Mouse (Mus musculus) embryo, embryonic 10.5 days (tissue): ENCODE data around the gene Cdr2l.
A peak's percentile ranks its signal among the peaks of the same experiment; 100 is the strongest.

Experiments
- DNase-seq: peaks from one replicate; pipeline ENCODE4 v3.0.0-alpha.2; 2015; ENCODE audit warnings: low spot score

The Cdr2l gene

DNA sequence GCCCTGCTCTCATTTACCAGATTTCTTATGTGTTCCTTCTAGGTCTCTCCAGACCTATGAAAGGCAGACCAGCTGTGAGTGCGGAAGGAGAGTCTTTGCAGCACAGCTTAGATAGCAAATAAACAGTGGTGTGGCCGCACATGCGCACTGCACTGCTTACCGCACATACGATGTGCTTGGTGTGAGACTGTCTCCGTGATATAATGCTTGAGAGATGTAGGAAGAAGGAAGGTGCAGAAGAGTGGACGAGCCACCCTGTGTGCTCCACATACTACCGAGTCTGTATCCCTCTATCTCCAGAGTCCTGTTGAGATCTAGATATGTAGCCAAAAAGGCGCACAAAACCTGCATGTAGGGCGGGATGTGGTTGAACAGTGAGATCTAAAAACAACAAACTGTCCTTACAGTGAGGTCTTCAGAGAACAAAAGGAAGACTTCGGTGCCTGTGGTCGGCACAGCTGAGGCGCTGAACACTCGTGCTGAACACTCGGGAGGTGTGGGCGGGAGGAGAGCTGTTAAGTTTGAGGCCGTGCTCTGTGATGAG lies 25.2 kb downstream of the Cdr2l start:
- no peak for DNase-seq

DNA sequence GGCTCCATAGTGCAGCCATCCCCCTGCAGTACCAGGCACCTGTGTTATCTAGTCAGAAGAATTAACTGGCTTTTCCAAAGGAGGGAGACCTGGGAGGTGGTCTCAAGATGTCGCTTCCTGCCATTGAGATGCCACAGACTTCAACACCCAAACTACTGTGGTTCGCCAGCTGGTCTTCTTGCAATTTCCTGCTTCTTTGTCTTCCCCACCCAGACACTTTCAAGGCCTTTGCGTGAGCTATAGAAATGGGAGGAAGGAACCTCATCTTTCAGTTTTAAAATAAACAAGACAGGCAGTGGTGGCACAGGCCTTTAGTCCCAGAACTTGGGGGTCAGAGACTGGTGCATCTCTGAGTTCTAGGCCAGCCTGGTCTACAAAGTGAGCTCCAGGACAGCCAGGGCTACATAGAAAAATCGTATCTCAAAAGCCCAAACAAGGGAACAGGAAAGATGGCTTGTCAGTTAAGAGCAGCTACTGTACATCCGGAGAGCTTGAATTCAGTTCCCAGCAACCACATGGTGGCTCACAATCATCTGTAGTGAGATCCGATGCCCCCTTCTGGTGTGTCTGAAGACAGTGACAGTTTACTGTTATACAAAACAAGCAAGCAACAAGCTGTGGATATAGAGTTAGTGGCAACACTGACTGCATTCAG lies 26.7 kb downstream of the Cdr2l start:
- DNase-seq = no peak

DNA sequence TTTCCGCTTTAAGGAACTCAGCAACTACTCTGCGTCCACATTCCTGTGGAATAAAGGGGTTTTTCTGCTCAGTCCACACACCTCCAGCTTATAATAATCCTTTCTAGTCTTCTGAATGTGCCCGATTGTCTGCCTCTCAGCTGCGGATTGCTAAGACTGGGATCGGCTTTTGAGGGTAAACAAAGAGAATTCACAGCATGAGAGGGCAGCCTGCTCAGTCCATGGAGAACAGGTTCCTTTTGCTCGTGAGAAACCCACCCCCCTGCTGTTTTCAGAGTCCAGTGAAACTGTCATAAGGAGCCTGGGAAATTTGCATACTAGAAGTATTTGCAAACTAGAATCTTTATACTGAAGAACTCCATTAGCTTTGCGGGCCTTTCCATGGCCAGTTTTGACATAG lies 27.8 kb downstream of the Cdr2l start:
- DNase-seq = peak; percentile 64

DNA sequence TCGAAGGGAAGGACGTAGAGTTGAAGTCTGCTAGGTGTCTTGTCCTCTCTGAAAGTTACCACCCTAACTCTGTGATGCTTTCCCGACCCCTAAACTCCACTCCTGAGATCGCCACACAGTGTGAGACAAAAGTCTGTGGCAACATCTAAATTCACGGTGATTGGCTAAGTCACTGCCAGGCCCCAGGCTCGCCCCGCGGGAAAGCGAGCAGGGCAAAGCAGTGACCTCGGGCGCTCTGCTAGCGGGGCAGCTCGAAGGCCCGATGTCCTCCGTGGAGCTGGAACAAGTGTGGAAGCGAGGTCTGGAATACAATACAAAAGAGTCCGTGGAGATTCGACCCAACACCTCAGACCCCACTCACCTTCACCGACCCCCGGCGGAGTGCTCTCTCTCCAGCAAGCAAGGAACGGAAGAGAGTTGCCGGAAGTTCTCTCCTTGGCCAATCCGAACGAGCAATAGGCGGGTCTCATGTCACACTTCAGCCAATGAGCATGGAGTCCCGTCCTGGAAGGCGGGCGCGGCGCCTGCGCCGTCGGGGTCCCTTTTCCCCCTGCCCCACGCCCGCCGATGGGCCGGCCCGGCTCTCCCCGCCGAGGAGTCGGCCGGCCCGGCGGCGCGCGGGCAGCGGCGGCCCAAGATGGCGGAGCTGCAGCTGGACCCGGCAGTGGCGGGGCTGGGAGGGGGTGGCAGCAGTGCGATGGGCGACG lies 38.0 kb downstream of the Cdr2l start, which contains the start of the genes Atp5h and Kctd2:
TSS of gene Atp5h (minus strand) at position 432 of the 707 bp plus-strand sequence.
TSS of gene Kctd2 (plus strand) at position 598 of the 707 bp plus-strand sequence.
- peak; percentile 98 for DNase-seq

DNA sequence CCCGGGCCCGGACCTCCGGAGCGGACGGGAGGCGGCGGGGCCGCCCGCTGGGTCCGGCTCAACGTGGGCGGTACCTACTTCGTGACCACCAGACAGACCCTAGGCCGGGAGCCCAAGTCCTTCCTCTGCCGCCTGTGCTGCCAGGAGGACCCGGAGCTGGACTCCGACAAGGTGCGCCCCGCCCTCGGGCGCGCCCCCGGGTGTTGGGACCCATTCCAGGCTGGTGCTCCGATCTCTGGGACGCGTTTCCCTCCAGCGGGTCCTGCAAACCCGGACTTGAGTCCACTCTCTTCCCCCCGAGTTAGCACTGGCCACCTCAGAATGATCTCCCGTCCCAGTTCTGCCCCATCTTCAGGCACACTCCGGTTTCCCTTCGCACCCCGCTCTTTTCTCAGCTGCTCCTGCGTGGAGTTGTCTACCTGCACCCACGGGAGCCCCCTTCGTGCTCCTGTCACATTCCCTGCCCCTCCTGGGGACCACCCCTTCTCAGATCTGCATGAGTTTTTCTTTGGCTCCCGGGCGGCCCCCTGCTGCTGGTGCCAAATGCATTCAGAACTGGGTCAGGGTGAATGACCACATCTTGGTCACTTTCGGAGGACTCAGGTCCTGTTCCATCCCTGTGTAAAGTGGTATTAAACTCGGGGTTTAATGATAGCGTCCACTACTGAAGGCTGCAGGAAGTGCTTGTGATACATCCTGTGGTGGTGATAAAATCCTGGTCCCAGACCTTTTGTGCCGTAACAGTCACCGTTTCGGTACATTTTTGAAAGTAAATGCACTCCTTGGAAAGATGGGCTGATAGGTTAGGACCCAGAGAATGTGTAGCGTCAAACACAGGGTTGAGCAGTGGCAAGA lies 38.8 kb downstream of the Cdr2l start:
- peak; percentile 59 for DNase-seq

DNA sequence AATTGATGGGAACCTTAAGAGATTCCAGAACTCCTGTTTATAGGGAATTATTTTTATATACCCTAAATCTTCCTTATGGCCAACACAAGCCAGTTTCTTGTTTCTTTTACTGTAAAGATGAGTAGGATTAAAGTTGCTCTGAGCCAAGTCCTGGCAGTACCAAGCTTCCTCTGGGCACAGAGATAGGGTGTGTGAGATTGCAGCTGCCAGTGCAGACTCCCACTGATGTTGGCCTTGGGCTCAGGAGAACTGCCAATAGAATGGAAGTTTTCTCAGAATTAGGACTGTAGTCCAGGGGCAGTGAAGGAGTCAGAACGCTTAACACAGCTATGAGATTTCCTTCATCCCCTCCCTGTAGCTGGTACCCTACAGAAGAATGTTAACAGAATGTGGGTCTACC lies 39.6 kb downstream of the Cdr2l start:
- DNase-seq = no peak

DNA sequence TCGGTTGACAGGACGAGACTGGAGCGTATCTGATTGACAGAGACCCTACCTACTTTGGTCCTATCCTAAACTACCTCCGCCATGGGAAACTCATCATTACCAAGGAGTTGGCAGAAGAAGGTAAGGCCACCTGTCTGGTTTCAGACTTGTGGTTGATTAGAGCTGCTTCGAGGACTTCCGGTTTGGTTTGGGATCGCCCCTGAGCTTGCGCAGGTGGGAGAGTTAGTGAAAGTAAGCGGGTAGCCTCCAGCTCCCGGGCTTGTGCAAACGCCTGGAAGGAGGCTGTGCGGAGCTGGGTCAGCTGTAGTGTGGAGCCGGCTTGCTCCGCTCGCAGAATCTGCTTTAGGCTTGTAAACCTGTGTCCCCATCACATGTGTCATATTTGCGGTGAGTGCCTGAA lies 40.3 kb downstream of the Cdr2l start:
- no peak for DNase-seq

DNA sequence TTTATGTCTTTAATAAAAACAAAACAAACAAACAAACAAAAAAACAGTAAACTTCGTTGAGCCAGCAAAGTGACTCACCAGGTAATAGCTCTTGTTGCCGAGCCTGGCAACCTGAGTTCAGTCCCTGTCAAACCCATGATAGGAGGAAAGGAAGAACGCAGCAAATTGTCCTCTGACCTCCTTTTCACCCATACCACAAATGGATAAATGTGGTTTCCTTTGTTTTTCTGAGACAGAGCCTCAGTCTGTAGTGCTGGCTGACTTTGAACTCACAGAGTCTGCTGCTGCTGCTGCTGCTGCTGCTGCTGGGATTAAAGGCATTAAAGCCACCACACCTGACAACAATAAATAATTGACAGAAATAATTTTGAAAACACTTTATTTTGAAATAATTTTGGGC lies 41.4 kb downstream of the Cdr2l start:
- DNase-seq = no peak

DNA sequence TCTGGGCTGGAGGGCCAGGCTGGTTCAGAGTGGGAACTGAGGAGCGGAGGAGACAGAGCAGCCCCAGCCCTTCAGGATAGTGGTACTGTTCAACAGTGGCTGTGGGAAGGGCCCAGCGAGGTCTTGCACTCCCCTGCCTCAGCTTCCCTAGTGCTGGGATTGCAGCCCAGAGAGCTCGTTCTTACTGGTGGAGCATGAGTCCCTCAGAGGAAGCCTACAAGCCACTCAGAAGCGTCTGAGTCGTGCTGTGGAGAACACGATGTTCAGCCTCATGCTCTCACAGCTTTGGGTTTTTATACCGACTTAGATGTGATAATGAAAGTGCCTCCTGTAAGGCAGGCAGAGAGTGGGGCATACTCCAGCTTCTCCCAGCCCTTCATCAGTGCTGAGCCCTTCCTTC lies 43.0 kb downstream of the Cdr2l start:
- DNase-seq = no peak

DNA sequence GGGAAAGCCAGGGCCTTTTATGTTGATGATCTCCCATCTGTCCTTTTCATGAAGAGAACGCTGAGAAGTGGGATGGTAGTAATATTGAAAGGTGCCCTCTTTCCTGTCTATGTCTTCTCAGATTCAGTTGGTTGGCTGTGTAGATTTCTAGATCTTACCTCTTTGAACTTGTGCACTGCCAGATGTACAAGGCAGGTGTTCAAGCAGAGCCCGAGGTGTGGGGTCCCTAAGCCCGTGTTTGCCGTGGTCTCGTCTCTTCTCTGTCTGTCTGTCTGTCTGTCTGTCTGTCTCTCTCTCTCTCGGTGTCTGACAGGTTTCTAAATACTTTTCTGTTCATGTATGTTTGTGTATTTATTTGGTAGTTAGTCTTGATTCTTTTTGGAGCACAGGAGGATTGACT lies 44.0 kb downstream of the Cdr2l start:
- DNase-seq = no peak

DNA sequence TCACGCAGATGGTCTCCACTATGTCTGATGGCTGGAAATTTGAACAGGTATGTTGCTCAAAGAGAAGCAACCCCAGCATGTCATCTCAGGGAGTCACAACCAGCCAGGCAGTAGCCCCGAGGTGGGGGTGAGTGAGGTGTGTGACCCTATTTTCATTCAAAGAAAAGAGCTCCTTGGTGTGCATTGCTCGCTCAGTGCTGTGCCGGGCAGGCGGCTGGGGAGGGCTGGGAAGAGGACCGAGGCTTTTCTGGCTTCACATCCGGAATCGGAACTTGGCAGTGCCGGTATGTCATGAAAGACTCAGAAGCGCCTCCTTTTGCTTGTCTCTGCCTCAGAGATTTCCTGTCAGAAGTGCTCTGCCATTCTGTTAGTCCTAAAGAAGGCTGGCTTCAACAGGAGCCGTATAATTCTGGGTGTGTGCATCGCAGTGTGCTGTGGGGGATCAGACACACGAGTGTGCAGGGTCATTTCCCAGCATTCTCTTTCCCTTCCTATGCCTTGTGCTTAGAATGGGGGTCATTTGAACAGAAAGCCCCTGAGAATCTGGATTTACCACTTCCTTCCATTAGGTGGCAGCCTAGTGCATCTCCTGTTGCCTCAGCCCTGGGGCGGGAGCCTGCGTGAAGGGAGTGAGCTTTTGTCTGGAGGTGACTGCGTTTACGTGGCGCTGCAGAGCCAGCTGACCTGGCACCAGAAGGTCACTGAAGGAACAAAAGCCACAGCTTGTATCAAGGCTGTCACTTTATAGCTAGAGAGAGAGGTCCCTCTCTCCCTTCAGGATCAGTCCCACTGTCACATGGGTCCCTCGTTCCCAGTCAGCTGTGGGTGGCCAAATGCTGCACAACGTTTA lies 46.0 kb downstream of the Cdr2l start:
- DNase-seq = peak; percentile 95

DNA sequence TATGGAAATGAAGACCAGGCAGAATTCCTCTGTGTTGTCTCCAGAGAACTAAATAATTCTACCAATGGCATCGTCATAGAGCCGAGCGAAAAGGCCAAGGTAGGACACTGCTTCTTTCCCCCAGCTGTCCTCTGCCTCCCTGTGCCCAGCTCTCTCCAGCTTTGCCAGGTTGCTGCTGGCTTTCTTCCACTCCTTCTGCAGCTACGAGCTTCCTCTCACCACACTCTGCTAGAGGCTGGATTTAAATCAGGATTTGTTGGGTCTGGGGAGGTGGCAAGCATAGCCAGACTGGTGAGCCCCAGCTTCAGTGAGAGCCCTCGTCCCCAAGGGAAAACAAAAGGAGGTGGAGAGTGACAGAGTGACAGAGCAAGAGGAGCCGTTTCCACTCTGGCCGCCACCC lies 47.6 kb downstream of the Cdr2l start:
- DNase-seq = no peak

DNA sequence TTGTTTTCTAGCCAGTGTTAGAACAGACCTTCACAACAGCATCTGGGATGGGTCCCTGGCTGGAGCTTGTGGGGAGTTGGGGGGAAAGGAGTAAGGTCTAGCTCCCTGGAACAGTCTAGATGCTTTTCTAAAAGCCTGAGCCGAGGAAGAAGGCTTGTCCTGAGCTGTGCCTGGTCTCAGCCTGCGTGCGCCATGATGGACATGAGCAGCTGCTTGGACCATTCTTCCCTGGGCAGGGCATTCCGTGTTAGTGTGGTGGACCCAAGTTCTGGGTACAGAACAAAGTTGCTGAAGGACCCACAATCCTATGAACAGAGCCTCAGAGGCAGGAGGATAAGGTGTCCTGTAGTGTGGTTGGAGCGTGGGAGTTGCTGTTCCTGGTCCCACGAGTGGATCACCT lies 48.8 kb downstream of the Cdr2l start:
- no peak for DNase-seq

DNA sequence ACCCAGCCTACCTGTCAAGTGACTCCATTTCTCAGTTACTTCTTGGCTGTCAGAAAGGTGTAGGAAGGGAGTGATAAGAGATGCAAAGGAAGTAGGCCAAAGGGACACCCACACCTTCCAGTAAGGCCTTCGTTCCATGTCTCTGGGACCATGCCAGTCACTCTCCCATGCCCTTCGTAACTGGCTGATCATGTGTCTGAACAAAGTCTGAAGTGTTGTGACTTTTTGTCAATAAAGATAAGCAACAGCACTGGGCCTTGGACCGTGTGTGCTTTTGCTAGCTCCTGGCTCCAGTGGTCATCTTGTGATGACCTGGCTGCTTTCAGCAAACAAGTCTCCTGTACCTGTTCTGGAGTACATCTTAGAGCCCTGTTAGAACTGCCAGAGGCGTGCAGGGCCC lies 51.1 kb downstream of the Cdr2l start:
- no peak for DNase-seq

DNA sequence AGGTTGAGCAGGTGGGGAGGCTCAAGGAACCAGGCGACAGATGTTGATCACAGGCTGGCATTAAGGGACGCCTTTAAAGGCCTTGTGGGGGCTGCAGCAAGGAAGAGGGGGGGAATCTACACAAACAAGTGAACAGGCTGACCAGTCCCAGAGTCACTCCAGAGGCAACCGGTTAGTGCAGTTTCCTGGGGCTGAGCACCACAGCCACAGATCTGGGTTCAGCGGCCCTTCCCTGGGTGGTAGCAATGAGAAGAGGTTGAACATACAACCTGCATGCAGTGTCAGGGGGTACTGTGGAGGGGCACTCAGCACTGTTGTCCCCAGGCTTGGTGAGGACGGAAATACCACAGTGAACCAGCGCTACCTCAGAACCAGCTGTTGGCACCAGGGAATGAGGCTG lies 51.6 kb downstream of the Cdr2l start:
- no peak for DNase-seq

DNA sequence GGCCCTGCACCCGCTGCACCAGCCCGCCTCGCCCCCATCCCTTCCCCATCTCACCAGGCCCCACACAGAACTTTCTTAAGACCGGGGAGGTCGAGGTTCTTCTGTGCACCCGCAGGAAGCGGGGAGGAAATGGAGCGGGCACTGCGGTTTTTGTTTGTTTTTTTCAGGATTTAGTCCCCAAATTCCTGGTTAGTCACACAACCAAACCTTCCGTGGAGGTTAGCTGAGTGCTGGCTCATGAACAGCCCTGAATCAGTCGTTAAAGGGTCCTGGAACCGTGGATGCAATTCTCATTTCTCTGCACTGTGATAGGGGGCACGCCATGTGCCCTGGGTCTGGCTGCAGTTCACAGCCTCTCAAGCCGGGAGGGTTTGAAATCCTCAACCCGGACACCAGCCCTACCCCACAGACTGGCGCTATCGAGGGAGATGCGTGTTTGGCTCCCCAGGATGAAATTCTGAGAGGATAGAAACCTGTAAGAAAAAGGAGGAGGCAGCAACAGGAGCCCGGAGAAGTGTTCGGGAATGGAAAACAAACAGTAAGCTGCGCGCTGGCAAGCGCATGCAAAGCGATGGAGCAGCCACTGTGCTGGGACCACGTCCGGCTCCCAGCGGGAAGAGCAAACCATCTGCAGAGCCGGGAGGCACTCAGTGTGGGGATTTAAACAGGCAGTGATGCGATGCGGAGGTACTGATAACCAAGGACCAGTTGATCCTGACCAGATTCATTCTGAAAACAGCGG lies 54.1 kb downstream of the Cdr2l start:
- peak; percentile 75 for DNase-seq

DNA sequence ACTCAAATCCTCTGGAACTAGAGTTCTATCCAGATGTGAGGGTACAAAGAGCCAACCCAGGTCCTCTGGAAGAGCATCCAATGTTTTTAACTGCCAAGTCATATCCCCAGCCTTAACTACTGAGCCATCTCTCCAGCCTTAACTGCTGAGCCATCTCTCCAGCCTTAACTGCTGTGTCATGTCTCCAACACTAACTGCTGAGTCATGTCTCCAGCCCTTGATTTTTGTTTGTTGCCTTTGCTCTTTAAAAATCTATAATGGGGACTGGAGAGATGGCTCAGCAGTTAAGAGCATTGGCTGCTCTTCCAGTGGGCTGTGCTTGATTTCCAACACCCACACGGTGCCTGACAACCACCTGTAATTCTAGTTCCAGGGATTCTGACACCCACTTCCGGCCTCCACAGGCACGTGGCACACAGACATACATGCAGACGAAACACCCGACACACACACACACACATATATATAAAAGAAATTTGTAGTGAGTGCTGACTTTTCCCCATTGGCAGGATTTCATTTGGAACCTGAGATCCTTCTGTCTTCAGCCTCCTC lies 55.9 kb downstream of the Cdr2l start:
- no peak for DNase-seq

DNA sequence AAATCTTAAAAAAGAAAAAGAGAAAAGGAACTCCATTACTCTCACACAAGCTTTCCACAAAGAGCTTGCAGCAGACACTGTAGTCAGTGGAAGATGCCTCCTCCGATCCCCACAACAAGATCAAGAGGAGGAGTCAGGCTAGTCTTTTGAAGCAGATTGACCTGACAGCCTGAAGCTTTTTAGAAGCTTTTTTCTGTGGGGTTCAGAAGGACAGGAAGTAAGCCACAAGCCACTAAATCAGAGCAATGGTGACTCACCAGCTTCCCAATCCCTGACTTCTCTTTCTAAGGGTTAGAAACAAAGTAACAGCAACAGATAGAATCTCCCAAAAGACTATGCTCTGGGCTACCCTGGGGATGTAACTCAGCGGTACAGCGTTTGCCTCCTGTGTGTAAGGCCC lies 57.6 kb downstream of the Cdr2l start:
- DNase-seq = no peak

DNA sequence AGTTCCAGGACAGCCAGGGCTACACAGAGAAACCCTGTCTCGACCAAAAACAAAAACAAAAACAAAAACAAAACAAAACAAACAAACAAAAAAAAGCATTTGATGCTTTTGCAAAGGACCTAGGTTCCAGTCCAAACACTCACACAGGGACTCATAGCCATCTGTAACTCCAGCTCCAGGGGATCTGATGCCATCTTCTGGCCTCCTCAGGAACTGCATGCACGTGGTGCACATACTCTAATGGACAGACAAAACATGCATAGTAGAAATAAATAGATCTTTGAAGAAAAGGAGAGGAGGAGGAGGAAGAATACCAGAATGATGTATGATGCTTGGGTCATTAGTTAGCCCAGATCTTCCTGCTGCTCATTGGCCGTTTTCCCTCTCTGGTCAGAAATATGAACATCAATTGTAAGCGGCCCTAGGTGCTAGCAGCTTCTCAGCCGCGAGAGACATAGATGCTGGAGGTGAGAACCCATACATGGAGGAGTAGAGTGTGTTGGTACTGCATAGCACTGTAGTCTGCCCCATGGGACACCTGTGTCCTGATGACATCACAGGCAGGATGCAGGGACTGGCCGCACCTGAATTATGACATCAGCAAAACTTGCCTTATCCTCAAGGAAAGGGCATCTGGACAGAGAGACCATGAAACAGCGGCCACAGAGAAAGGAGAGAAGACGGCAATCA lies 58.3 kb downstream of the Cdr2l start, which contains the start of gene Trim80:
TSS of gene Trim80 (plus strand) at position 640 of the 690 bp plus-strand sequence.
- no peak for DNase-seq

DNA sequence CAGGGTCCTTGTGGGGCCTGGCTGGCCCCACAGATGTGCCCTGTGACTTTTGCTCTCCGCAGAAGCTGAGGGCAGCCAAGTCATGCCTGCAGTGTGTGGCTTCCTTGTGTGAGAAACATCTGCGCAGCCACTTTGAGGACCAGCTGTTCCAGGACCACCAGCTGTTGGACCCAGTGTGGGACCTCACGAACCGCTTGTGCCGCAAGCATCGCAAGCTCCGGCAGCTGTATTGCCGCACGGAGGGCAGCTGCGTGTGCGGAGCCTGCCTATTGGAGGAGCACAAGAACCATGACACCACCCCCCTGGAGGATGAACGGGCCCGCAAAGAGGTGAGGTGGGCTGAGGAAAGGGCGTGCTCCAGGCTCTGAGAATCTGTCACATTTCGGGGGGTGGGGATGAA lies 59.7 kb downstream of the Cdr2l start:
- DNase-seq = peak; percentile 17
